Mouse (Mus musculus) forebrain, embryonic 13.5 days (tissue): ENCODE data around the gene Pmvk. TPM values are rescaled to one million over a fixed set of nuclear protein-coding genes. Genes with fewer than 3 reads are reported as not detected.

ENCODE experiments used
- ATAC-seq: fragments of 200-750 bp; cut with Nextera tagmentation; 2 replicates; pipeline ENCODE4 v1.8.0; 2017
- H3K27ac ChIP-seq: fragments of 300-500 bp; sonication (generic); 2 replicates; pipeline ENCODE4 v1.5.1; 2015; ENCODE audit warnings: inconsistent platforms, mild to moderate bottlenecking, moderate library complexity
- H3K27me3 ChIP-seq: fragments of 300-500 bp; sonication (generic); 2 replicates; pipeline ENCODE4 v1.6.1; 2015; ENCODE audit warnings: mild to moderate bottlenecking, inconsistent platforms
- H3K36me3 ChIP-seq: fragments of 300-500 bp; sonication (generic); 2 replicates; pipeline ENCODE4 v1.6.1; 2015; ENCODE audit warnings: mild to moderate bottlenecking, inconsistent platforms; ENCODE audit not compliant: poor library complexity, severe bottlenecking
- H3K4me1 ChIP-seq: fragments of 300-500 bp; sonication (generic); 2 replicates; pipeline ENCODE4 v1.6.1; 2015; ENCODE audit warnings: inconsistent platforms
- H3K4me2 ChIP-seq: fragments of 300-500 bp; sonication (generic); 2 replicates; pipeline ENCODE4 v1.6.1; 2015; ENCODE audit warnings: inconsistent platforms, mild to moderate bottlenecking, moderate library complexity
- H3K4me3 ChIP-seq: fragments of 300-500 bp; sonication (generic); 2 replicates; pipeline ENCODE4 v1.5.1; 2015; ENCODE audit warnings: mild to moderate bottlenecking, inconsistent platforms
- H3K9ac ChIP-seq: fragments of 300-500 bp; sonication (generic); 2 replicates; pipeline ENCODE4 v1.6.1; 2015; ENCODE audit warnings: mild to moderate bottlenecking, inconsistent platforms
- H3K9me3 ChIP-seq: fragments of 300-500 bp; sonication (generic); replicated peaks from 2 replicates; pipeline ENCODE4 v1.6.1; 2016; ENCODE audit warnings: inconsistent platforms
- WGBS: fragments of 180-500 bp; shearing (Covaris S2); methylation state at CpG from one replicate; pipeline ENCODE4 v1.1.7; 2015; 5-methylcytosine and 5-hydroxymethylcytosine counted together
- polyA plus RNA-seq: library from polyadenylated mRNA; unstranded; fragments of >200 nt; fragmentation: Nextera tagmentation; extraction: Ambion mirVana; gene quantifications from 2 replicates; pipeline ENCODE4 v1.2.1, GENCODE M21; 2015

Pmvk gene
- polyA plus RNA-seq, 1 experiment from 2014 or later = 73.3 TPM

- Histone ChIP-seq H3K4me2 (peak overlapping the region; percentile 82), H3K9me3 (no peaks in the 10 kb centered on the region), H3K27ac (peak overlapping the region; percentile 86; the same call in 1 of the 2 replicates), H3K27me3 (no peaks in the 10 kb centered on the region), H3K9ac (no peak overlapping the region), H3K36me3 (peaks cover 8% of the 10 kb centered on the region; the same call in 1 of the 2 replicates), H3K4me3 (peak overlapping the region; percentile 71), H3K4me1 (peaks cover 19% of the 10 kb centered on the region)
- WGBS = 43% methylated on average over 13 of the region's 13 CpGs
- ATAC-seq = peak; percentile 52
Observed at GRCm38 (mm10) chr3:89458372-89458964, 4.1 kb downstream of the Pmvk start.

GRCm38 (mm10) chr3:89458965-89459807 is 4.8 kb downstream of the Pmvk start:
- Histone ChIP-seq H3K27ac (peak overlapping the region; percentile 86), H3K4me1 (peaks cover 19% of the 10 kb centered on the region), H3K4me2 (peak overlapping the region; percentile 82), H3K27me3 (no peaks in the 10 kb centered on the region), H3K9ac (peak overlapping the region; percentile 85), H3K36me3 (peaks cover 8% of the 10 kb centered on the region; the same call in 1 of the 2 replicates), H3K9me3 (no peaks in the 10 kb centered on the region), H3K4me3 (peak overlapping the region; percentile 71)
- WGBS = under 1% methylated on average over 35 of the region's 36 CpGs
- ATAC-seq = peak; percentile 94

- ATAC-seq = no peak
- H3K4me2 ChIP-seq = no peak overlapping the region
- H3K9me3 ChIP-seq = no peaks in the 10 kb centered on the region
- H3K4me3 ChIP-seq = no peak overlapping the region
- no peak overlapping the region for H3K9ac ChIP-seq
- H3K36me3 ChIP-seq = peaks cover 35% of the 10 kb centered on the region
- no peak overlapping the region for H3K27ac ChIP-seq
- H3K4me1 ChIP-seq = no peaks in the 10 kb centered on the region
- no peaks in the 10 kb centered on the region for H3K27me3 ChIP-seq
- 55% methylated on average over 4 of the region's 4 CpGs for WGBS
Observed at GRCm38 (mm10) chr3:89468268-89468667, 13.9 kb downstream of the Pmvk start.

GRCm38 (mm10) chr3:89472280-89472679 is 17.9 kb downstream of the Pmvk start:
- no peak overlapping the region for H3K9ac ChIP-seq
- 85% methylated on average over 7 of the region's 7 CpGs for WGBS

GRCm38 (mm10) chr3:89473838-89474237 is 19.5 kb downstream of the Pmvk start:
- no peak overlapping the region for H3K27ac ChIP-seq
- no peaks in the 10 kb centered on the region for H3K9me3 ChIP-seq
- ATAC-seq = no peak
- H3K4me3 ChIP-seq = no peak overlapping the region
- no peak overlapping the region for H3K4me2 ChIP-seq
- 75% methylated on average over 6 of the region's 6 CpGs for WGBS
- no peak overlapping the region for H3K9ac ChIP-seq
- peaks cover 18% of the 10 kb centered on the region for H3K36me3 ChIP-seq
- H3K4me1 ChIP-seq = no peaks in the 10 kb centered on the region
- no peaks in the 10 kb centered on the region for H3K27me3 ChIP-seq

More at GRCm38 (mm10) chr3:89472280-89472679, 17.9 kb downstream of the Pmvk start:
- Histone ChIP-seq H3K4me3 (no peak overlapping the region), H3K4me2 (no peak overlapping the region), H3K36me3 (peaks cover 33% of the 10 kb centered on the region), H3K27me3 (no peaks in the 10 kb centered on the region), H3K4me1 (no peaks in the 10 kb centered on the region), H3K27ac (no peak overlapping the region), H3K9me3 (no peaks in the 10 kb centered on the region)
- no peak for ATAC-seq

- Histone ChIP-seq H3K4me3 (no peak overlapping the region), H3K36me3 (no peaks in the 10 kb centered on the region), H3K4me2 (no peak overlapping the region), H3K4me1 (no peaks in the 10 kb centered on the region), H3K27me3 (no peaks in the 10 kb centered on the region), H3K9me3 (no peaks in the 10 kb centered on the region), H3K9ac (no peak overlapping the region), H3K27ac (no peak overlapping the region)
- WGBS = 82% methylated on average over 6 of the region's 6 CpGs
- ATAC-seq = no peak
Observed at GRCm38 (mm10) chr3:89479055-89479454, 24.7 kb downstream of the Pmvk start.

- H3K4me2 ChIP-seq = no peak overlapping the region
- 0 out of 2 replicates have a peak, but pooled peaks cover 4% of the 10 kb centered on the region for H3K27me3 ChIP-seq
- H3K27ac ChIP-seq = no peak overlapping the region
- no peak overlapping the region for H3K9ac ChIP-seq
- ATAC-seq = no peak
- no peaks in the 10 kb centered on the region for H3K9me3 ChIP-seq
- no peak overlapping the region for H3K4me3 ChIP-seq
- no peaks in the 10 kb centered on the region for H3K36me3 ChIP-seq
- WGBS = 42% methylated on average over 2 of the region's 2 CpGs
- H3K4me1 ChIP-seq = no peaks in the 10 kb centered on the region
Observed at GRCm38 (mm10) chr3:89481488-89481887, 27.1 kb downstream of the Pmvk start.

- no peaks in the 10 kb centered on the region for H3K36me3 ChIP-seq
- H3K27ac ChIP-seq = no peak overlapping the region
- H3K9ac ChIP-seq = no peak overlapping the region
- H3K4me3 ChIP-seq = no peak overlapping the region
- 0 out of 2 replicates have a peak, but pooled peaks cover 4% of the 10 kb centered on the region for H3K27me3 ChIP-seq
- no peak for ATAC-seq
- H3K4me1 ChIP-seq = no peaks in the 10 kb centered on the region
- 93% methylated on average over 5 of the region's 5 CpGs for WGBS
- H3K4me2 ChIP-seq = no peak overlapping the region
- no peaks in the 10 kb centered on the region for H3K9me3 ChIP-seq
Observed at GRCm38 (mm10) chr3:89482249-89482648, 27.9 kb downstream of the Pmvk start.

GRCm38 (mm10) chr3:89484766-89485524 is 30.6 kb downstream of the Pmvk start:
- H3K27ac ChIP-seq = no peak overlapping the region
- H3K4me3 ChIP-seq = no peak overlapping the region
- H3K4me1 ChIP-seq = no peaks in the 10 kb centered on the region
- WGBS = 22% methylated on average over 24 of the region's 24 CpGs
- peak overlapping the region; percentile 24; the same call in 1 of the 2 replicates for H3K4me2 ChIP-seq
- H3K27me3 ChIP-seq = 0 out of 2 replicates have a peak, but pooled peaks cover 4% of the 10 kb centered on the region
- H3K36me3 ChIP-seq = no peaks in the 10 kb centered on the region
- H3K9me3 ChIP-seq = no peaks in the 10 kb centered on the region
- H3K9ac ChIP-seq = no peak overlapping the region
- ATAC-seq = peak; percentile 76

GRCm38 (mm10) chr3:89486111-89486510 is 31.8 kb downstream of the Pmvk start:
- H3K9ac ChIP-seq = no peak overlapping the region
- H3K9me3 ChIP-seq = no peaks in the 10 kb centered on the region
- no peak overlapping the region for H3K27ac ChIP-seq
- H3K4me3 ChIP-seq = no peak overlapping the region
- H3K4me2 ChIP-seq = no peak overlapping the region
- 84% methylated on average over 8 of the region's 8 CpGs for WGBS
- no peak for ATAC-seq
- H3K4me1 ChIP-seq = no peaks in the 10 kb centered on the region
- H3K27me3 ChIP-seq = 0 out of 2 replicates have a peak, but pooled peaks cover 4% of the 10 kb centered on the region
- no peaks in the 10 kb centered on the region for H3K36me3 ChIP-seq

- Histone ChIP-seq H3K4me2 (no peak overlapping the region), H3K9ac (peak overlapping the region; percentile 26; the same call in 1 of the 2 replicates), H3K27me3 (0 out of 2 replicates have a peak, but pooled peaks cover 4% of the 10 kb centered on the region), H3K9me3 (no peaks in the 10 kb centered on the region), H3K27ac (no peak overlapping the region), H3K36me3 (no peaks in the 10 kb centered on the region), H3K4me3 (no peak overlapping the region), H3K4me1 (no peaks in the 10 kb centered on the region)
- 62% methylated on average over 20 of the region's 20 CpGs for WGBS
- no peak for ATAC-seq
Observed at GRCm38 (mm10) chr3:89486916-89487702, 32.8 kb downstream of the Pmvk start.
